Mouse (Mus musculus): Measurements from ENCODE around the gene Nid1.

Nid1 gene

GRCm38 (mm10) chr13:13546792-13547191, 109.4 kb downstream of the Nid1 start:
- ATAC-seq (ENCODE audit: low TSS enrichment), result peak; percentile 90

GRCm38 (mm10) chr13:13547889-13548288, 110.5 kb downstream of the Nid1 start:
- ATAC-seq (ENCODE audit: low TSS enrichment), result no peak

GRCm38 (mm10) chr13:13548431-13549190, 111.3 kb downstream of the Nid1 start:
- ATAC-seq (ENCODE audit: low TSS enrichment), result peak; percentile 73

GRCm38 (mm10) chr13:13549687-13550660, 112.6 kb downstream of the Nid1 start:
- ATAC-seq (ENCODE audit: low TSS enrichment), result no peak

- ATAC-seq (ENCODE audit: low TSS enrichment), result no peak
These were observed 114.7 kb downstream of the Nid1 start for GRCm38 (mm10) chr13:13552020-13552419.

GRCm38 (mm10) chr13:13553660-13554059, 116.3 kb downstream of the Nid1 start:
- no peak for ATAC-seq (ENCODE audit: low TSS enrichment)

GRCm38 (mm10) chr13:13555196-13555595, 117.8 kb downstream of the Nid1 start:
- ATAC-seq (ENCODE audit: low TSS enrichment), result peak; percentile 92

- peak; percentile 13; the same call in 1 of the 2 replicates for ATAC-seq (ENCODE audit: low TSS enrichment)
These were observed 119.8 kb downstream of the Nid1 start for GRCm38 (mm10) chr13:13557001-13557743.

- ATAC-seq (ENCODE audit: low TSS enrichment), result no peak
These were observed 120.9 kb downstream of the Nid1 start for GRCm38 (mm10) chr13:13558251-13558650.

GRCm38 (mm10) chr13:13558900-13559299, 121.5 kb downstream of the Nid1 start:
- ATAC-seq (ENCODE audit: low TSS enrichment), result no peak
